Mouse (Mus musculus) bone marrow macrophage, adult 2 months (primary cell): ENCODE data around the gene Olfr1181. TPM values are rescaled to one million over a fixed set of nuclear protein-coding genes. Genes with fewer than 3 reads are reported as not detected.
"Not testable (repeated sequence)": the region's sequence is repeated elsewhere in the genome, so short reads cannot be mapped to it uniquely, and the experiment has no call there.

Source experiments
- H3K27ac ChIP-seq: 2 replicates; pipeline ENCODE4 v1.5.1; 2012; ENCODE audit warnings: low read depth, low read length; ENCODE audit not compliant: insufficient read depth
- H3K4me1 ChIP-seq: 2 replicates; pipeline ENCODE4 v1.6.1; 2012; ENCODE audit warnings: low read length; ENCODE audit not compliant: control insufficient read depth, insufficient read depth
- H3K4me3 ChIP-seq: 2 replicates; pipeline ENCODE4 v1.5.1; 2012; ENCODE audit warnings: mild to moderate bottlenecking, low read length, moderate library complexity; ENCODE audit not compliant: insufficient read depth
- CTCF ChIP-seq: IDR thresholded peaks from 2 replicates; pipeline ENCODE4 v1.5.1; 2012; ENCODE audit warnings: low read depth, mild to moderate bottlenecking, low read length, moderate library complexity
- POLR2A ChIP-seq: IDR thresholded peaks from 2 replicates; pipeline ENCODE4 v1.6.1; 2012; ENCODE audit warnings: mild to moderate bottlenecking, low read depth, low read length, borderline replicate concordance
- polyA plus RNA-seq: library from polyadenylated mRNA; stranded (reverse); fragments of >200 nt; gene quantifications from 2 replicates; pipeline ENCODE4 v1.2.4, GENCODE M21; 2012; ENCODE audit not compliant: missing spikeins, insufficient read depth, insufficient read length

The Olfr1181 gene
- not detected in 2 replicates for polyA plus RNA-seq

- H3K4me3 ChIP-seq, result no peak within 1 kb of the TSS
- TF ChIP-seq CTCF (no peak), POLR2A (no peak)
- no peak within 1 kb of the TSS for H3K27ac ChIP-seq
- H3K4me1 ChIP-seq, result no peaks in the 10 kb centered on the region
These were observed at the start of gene Olfr1181 for GRCm38 (mm10) chr2:88426071-88426470. TSS of gene Olfr1181 (minus strand) at chr2:88426171.

GRCm38 (mm10) chr2:88454567-88454966, 28.6 kb upstream of the Olfr1181 start, which contains the start of gene Olfr1183:
TSS of gene Olfr1183 (plus strand) at chr2:88454867.
- H3K27ac ChIP-seq, H3K4me3 ChIP-seq, H3K4me1 ChIP-seq: not testable (repeated sequence)

- no peak within 1 kb of the TSS for H3K4me3 ChIP-seq
- H3K27ac ChIP-seq, result no peak within 1 kb of the TSS
- TF ChIP-seq POLR2A (no peak), CTCF (no peak)
- no peaks in the 10 kb centered on the region for H3K4me1 ChIP-seq
These were observed 23.1 kb upstream of the Olfr1181 start, which contains the start of gene Gm13757 for GRCm38 (mm10) chr2:88449031-88449430. TSS of gene Gm13757 (minus strand) at chr2:88449131.

- Histone ChIP-seq H3K27ac (no peak within 1 kb of the TSS), H3K4me1 (no peaks in the 10 kb centered on the region), H3K4me3 (no peak within 1 kb of the TSS)
- TF ChIP-seq CTCF, result no peak
- TF ChIP-seq POLR2A, result no peak
These were observed 6.9 kb downstream of the Olfr1181 start, which contains the start of gene Olfr1180 for GRCm38 (mm10) chr2:88419051-88419450. TSS of gene Olfr1180 (minus strand) at chr2:88419151.

- no peak for TF ChIP-seq POLR2A
- TF ChIP-seq CTCF, result no peak
- Histone ChIP-seq H3K27ac (no peak within 1 kb of the TSS), H3K4me1 (no peaks in the 10 kb centered on the region), H3K4me3 (no peak within 1 kb of the TSS)
These were observed 19.6 kb downstream of the Olfr1181 start, which contains the start of gene Olfr1179 for GRCm38 (mm10) chr2:88406353-88406752. TSS of gene Olfr1179 (minus strand) at chr2:88406453.

- no peak for TF ChIP-seq POLR2A
- TF ChIP-seq CTCF, result no peak
- Histone ChIP-seq H3K27ac (no peak within 1 kb of the TSS), H3K4me1 (no peaks in the 10 kb centered on the region), H3K4me3 (no peak within 1 kb of the TSS)
These were observed 39.2 kb downstream of the Olfr1181 start, which contains the start of gene Olfr1178 for GRCm38 (mm10) chr2:88386762-88387161. TSS of gene Olfr1178 (plus strand) at chr2:88387062.

Other genes starting within 250 kb of the Olfr1181 start
- not detected in 2 replicates for gene Olfr1168, start 244.3 kb downstream of the Olfr1181 start, polyA plus RNA-seq
- not detected in 2 replicates for gene Olfr1170, start 197.8 kb downstream of the Olfr1181 start, polyA plus RNA-seq
- not detected in 2 replicates for gene Olfr1173, start 146.3 kb downstream of the Olfr1181 start, polyA plus RNA-seq
- not detected in 2 replicates for gene Olfr1174-ps, start 111.0 kb downstream of the Olfr1181 start, polyA plus RNA-seq
- 0.15 TPM in 1 of 2 replicates, not detected in the other for gene Olfr1175-ps, start 99.0 kb downstream of the Olfr1181 start, polyA plus RNA-seq
- not detected in 2 replicates for gene Olfr1176, start 89.5 kb downstream of the Olfr1181 start, polyA plus RNA-seq
- gene Olfr1177-ps, start 79.7 kb downstream of the Olfr1181 start, polyA plus RNA-seq, result not detected in 2 replicates
- not detected in 2 replicates for gene Olfr1178, start 39.1 kb downstream of the Olfr1181 start, polyA plus RNA-seq
- gene Olfr1179, start 19.7 kb downstream of the Olfr1181 start, polyA plus RNA-seq, result not detected in 2 replicates
- not detected in 2 replicates for gene Olfr1180, start 7.0 kb downstream of the Olfr1181 start, polyA plus RNA-seq
- not detected in 2 replicates for gene Gm13757, start 23.0 kb upstream of the Olfr1181 start, polyA plus RNA-seq
- gene Olfr1183, start 28.7 kb upstream of the Olfr1181 start, polyA plus RNA-seq, result 0.07 and 0.13 TPM in 2 replicates
- gene Olfr1184, start 57.4 kb upstream of the Olfr1181 start, polyA plus RNA-seq, result not detected in 2 replicates
- not detected in 2 replicates for gene Olfr1185-ps1, start 67.1 kb upstream of the Olfr1181 start, polyA plus RNA-seq
- not detected in 2 replicates for gene Olfr1186, start 92.4 kb upstream of the Olfr1181 start, polyA plus RNA-seq
- gene Olfr1188, start 130.8 kb upstream of the Olfr1181 start, polyA plus RNA-seq, result not detected in 2 replicates
- gene Olfr1189, start 160.3 kb upstream of the Olfr1181 start, polyA plus RNA-seq, result not detected in 2 replicates
- 0.12 TPM in 1 of 2 replicates, not detected in the other for gene Olfr1191-ps1, start 214.4 kb upstream of the Olfr1181 start, polyA plus RNA-seq
- 0.12 TPM in 1 of 2 replicates, not detected in the other for gene Olfr1192-ps1, start 222.3 kb upstream of the Olfr1181 start, polyA plus RNA-seq
- 0.45 TPM in 1 of 2 replicates, not detected in the other for gene Olfr1193, start 249.5 kb upstream of the Olfr1181 start, polyA plus RNA-seq